Mouse (Mus musculus): ENCODE results near the gene Ror1.

Ror1 gene

DNA sequence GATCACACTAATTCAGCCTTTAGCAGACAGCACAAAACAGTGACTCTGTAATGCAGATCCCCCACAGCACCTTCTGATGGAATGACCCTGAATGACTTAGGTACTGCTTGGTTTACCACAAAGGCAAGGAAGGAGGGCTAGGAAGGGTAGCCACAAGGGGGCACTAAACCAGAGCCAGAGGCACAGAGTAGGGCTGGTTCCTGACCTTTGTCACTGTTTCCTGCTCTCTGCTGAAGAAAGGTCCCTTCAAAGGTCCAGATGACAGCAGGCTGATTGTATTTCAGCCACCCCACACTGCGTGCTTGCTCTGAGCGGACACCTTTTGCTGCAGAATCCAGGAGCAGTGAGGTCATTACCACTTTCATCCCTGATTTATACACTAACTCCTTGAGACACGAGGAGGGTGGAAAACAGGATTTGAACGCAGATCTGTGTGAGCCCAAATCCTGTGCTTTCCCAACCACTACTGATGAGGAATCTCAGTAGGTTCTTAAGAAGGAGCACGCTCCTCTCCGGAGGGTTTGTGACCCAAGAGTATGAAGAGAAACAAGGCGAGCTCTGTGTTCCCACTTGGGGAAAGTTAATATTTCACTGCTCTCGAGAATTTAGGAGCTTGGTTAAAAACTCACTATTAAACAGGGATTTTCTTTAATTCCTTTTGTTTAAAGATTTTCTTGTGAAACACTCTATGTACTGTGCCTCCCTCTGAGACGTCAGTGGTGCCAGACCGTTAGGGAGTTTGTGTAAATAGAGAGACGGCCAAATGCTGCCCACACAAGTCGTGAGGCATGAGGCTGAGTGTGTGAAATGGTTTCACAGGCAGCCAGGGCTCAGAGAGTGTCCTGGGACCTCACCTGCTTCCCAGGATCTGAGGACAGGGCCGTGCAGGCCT, 119.0 kb downstream of the Ror1 start:
- DNase-seq (ENCODE audit: low spot score), result no peak

DNA sequence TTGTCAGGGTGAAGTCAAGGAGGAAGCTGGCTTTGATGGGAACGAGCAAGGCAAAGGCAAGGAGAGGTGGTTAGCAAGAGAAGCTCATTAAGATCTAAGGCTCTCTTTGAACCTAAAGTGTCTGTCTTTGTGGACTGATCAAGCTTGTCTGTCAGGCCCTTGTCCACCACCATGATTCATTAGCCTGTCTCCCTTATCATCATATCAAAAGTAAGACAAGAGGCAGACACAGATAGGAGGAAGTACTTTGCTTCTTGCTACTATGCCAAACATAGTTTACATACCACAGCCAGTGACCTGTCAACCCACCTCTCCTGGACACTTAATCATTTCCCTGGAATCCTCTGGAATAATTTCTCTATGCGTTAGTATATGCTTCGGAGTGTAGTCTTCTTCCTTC, 121.0 kb downstream of the Ror1 start:
- DNase-seq (ENCODE audit: low spot score), result no peak

DNA sequence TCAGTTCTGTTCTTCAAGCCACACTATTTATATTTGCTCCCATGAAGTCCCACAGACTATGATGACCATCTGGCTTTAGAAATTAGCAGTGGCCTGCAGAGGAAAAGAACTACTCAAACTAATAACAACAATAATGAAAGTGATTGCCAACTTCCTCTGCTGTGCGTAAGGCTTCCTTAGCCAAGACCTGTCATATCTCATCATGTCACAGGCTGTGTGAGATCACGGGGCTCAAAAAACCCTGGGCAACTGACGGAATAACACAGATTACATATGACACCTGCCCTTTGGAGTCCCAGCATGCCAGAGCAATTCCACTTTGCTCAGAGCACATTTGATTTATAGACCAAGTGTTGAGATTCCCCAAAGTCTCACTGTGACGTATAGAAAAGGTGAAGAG, 123.4 kb downstream of the Ror1 start:
- no peak for DNase-seq (ENCODE audit: low spot score)

DNA sequence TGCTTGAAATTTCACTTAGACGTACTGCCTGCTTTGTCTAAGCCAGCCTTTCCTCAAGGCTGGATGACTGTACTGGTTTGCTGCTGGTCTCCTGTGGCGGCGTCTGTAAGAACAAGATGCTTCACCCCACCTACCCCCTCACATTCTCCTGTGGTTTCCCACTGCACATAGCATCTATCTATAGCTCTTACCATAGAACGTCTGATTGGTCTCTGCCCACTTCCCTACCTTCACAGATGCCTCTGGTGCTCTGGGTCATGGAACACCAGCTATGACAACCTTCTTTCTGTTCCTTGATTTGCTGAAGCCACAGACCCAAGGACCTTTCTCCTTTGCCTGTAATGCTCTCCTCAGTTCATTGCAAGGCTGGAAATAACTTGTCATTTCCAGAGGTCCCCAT, 124.0 kb downstream of the Ror1 start:
- DNase-seq (ENCODE audit: low spot score), result no peak

DNA sequence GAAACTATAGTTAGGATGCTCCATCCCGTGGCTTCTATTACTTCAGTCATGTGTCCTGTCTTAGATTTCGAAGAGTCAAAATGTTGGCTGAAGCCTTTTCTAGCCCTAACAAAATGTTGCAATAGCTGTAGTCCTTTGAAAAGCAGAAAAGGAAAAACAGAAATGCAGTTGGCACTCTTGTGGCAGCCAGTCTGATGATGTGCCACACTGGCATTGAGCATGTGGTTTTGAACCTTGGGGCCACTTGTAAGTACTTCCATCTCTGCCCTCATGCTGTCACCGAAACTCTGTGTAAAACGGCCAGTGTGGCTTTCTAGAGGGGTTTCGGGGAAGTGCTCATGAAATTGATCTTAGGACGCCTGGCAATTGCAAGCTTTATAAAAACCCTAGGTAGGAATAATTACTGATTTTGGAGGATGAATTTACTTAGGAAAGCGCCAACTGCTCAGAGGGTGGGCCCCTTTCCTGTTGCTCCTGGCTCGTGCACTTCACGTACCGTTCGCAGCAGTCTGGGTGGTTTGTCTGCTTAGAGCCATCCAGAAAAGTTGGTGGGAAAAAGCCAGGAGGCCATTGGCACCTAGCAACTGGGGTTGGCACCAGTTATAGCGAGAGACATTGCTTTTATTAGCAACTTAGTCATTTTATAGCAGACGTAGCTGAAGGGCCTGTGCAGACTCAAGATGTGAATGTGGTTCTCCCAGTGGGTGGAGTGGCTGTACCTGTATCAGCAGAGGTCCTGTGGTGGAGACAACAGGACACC, 126.6 kb downstream of the Ror1 start:
- no peak for DNase-seq (ENCODE audit: low spot score)

DNA sequence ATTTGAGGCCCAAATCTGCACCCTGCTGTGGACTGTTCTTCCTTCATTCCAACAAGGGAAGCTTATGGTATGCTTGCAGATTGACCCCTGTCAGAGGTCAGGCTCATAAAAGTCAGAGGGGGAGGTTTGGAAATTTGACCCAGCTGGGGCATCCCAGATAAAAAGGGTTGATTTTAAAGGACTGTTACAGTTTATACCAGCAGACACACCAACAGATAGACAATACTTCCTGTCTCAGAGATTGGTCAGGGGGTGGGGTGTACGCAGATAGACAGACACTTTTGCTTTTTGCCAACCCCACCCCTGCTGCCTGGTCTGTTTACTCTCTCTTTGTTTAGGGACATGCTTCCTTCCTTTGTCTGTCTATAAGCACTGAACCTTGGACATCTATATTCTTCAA, 127.9 kb downstream of the Ror1 start:
- DNase-seq (ENCODE audit: low spot score), result no peak

DNA sequence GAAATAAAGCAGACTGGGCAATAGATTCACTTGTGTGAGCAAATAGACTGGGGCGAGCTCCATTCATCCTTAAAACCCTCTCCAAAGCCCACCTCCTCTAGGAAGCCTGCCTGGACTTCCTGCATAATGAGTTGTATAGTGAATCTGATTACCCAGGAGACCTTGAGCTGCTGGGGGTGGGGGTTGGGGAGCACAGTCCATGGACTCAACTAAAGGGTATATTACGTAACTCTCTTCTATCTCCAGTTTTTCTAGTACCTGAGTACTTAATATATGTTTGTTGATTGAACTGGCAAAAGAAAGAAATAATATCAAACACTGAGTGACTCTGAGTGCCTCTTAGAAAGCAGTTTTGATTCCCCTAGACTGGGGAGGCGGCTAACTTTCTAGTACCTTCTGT, 128.4 kb downstream of the Ror1 start:
- no peak for DNase-seq (ENCODE audit: low spot score)

DNA sequence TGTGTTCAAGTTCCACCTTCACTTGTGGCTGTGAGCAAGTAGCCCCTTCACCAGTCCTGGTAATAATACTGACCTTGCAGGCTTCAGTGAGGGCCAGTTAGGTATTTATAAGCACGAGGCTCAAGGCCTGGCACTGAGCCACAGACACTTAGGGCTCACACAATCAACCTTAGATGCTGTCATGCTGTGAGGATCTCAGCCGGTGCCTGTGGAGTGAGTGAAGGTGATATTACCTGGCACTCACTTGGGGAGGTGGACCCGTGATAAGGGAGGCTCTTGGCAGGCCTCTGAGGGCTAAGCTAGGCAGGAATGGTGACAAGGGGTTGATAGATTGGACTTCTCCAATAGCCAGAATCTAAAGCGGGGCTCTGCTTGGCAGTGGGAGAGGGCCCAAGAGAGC, 131.0 kb downstream of the Ror1 start:
- DNase-seq (ENCODE audit: low spot score), result no peak

DNA sequence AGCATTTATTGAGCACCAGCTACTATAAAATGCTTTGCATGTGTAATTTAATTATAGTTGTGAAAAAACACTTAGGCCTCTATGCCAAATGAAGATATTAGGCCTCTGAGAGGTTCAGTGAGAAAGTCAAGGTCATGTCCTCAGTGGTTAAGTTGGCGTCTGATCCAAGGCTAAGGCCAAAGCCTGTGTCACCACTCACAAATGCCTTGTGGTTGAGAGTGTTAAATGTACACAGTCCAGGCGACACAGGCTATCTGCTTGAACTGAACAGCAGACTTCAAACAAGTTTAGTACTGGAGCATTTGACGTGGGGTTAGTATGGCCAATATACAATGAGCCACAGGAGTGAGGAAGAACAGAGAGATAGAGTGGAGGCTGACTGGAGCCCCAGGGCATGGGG, 132.5 kb downstream of the Ror1 start:
- no peak for DNase-seq (ENCODE audit: low spot score)

DNA sequence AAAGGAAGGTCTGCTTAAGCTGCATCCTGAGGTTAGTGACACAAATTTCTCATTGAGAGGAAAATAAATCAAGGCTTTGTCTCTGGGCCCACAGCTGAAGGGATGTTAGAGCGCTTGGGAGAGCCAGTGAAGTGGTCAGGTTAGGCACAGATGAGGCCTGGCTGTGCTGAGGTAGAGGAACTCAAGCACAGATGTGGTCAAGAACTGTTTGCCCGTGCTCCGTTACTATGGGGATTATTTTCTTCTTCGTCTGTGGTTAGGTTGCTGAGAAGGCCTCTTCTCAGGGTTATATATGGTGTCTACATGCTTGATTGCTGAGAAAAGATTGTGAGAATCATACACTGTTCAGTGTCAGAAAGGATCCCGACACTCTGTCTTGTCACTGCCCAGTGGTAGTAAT, 134.7 kb downstream of the Ror1 start:
- DNase-seq (ENCODE audit: low spot score), result no peak

DNA sequence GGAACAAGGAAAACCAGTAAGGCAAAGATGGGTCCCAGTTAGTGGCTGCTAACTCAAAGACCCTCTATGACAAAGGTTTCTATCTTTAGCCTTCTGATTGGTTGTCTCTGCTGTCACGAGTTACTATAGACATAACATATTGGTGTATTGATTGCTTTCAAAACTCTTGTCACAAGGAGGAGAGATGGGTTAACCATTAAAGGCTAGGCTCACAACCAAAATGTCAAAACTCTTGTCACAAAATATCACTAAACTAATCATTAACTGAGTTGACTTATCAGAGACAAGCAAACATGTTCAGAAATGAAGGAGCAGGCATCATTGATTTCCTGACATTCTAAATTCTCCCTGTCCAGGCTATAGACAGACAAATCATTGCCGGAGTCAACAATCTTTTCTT, 135.4 kb downstream of the Ror1 start:
- DNase-seq (ENCODE audit: low spot score), result no peak

DNA sequence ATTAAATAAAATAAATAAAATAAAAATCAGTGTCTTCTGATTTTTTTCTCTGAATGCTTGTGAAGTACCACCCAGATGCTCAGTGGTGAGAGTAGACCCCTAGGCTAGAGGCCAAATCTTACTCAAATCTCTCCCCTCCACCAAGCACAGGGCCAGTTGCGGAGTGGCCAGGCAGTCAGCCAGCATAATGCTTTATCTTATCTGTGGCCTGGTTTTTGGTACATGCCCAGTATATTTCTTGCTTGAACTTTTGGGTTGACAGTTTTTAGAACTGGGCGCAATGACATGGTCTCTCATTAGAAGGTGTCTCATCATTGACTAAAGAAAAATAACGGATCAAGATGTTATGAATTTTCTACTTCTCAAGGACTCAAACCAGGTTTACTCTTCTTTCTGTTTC, 136.3 kb downstream of the Ror1 start:
- no peak for DNase-seq (ENCODE audit: low spot score)

DNA sequence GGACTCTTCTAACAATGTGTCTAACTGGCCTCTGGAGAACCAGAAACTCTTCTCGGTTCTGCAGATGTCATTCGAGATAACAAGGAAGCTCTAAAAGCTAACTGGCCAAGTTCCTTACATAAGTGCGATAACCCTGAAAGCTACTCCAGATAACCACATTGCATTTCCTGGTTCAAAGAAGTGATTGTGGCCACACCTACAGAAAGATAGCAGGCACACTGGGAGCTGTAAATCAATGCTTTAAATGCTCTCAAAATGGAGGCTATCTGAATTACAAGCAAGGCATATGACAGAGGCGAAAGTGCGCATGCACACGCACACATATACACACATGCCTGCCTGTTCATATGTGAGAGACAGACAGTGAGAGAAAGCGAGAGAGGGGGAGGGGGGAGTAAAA, 136.9 kb downstream of the Ror1 start:
- DNase-seq (ENCODE audit: low spot score), result no peak

DNA sequence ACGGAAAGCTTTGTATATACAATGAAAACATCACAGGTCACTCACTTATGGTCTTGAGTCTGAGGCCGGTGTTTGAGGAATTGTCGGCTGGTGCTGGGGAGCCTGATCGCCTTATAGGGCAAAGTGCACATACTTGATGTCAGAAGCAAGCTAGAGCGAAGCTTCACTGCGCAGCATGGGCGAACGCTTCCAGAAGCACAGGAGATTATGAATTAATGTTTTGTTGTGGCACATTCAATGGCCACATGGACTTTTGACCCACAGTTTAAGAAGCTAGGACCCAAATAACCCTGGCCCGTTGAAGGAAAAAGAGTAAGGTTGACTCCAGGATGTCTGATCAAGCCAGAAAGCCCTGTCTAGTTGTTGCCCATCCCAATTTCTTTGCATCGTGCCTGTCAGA, 138.2 kb downstream of the Ror1 start:
- DNase-seq (ENCODE audit: low spot score), result no peak

DNA sequence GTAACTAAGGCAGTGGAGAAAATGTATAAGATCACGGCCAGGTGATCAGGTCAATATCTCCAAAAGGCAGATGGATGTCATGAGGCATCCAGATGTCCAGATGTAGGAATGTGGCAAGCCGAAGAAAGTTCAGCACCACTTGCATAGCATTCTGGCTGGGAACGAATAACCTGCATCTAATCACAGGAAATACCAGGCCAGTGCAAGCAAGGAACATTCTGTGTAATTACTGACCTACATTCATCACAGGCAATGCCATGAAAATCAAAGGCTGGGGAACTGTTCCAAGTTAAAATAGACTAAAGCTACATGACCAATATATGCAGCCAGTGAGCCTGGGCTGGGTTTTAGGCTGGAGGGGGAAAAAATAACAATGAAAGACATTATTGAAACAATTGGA, 140.7 kb downstream of the Ror1 start:
- no peak for DNase-seq (ENCODE audit: low spot score)

DNA sequence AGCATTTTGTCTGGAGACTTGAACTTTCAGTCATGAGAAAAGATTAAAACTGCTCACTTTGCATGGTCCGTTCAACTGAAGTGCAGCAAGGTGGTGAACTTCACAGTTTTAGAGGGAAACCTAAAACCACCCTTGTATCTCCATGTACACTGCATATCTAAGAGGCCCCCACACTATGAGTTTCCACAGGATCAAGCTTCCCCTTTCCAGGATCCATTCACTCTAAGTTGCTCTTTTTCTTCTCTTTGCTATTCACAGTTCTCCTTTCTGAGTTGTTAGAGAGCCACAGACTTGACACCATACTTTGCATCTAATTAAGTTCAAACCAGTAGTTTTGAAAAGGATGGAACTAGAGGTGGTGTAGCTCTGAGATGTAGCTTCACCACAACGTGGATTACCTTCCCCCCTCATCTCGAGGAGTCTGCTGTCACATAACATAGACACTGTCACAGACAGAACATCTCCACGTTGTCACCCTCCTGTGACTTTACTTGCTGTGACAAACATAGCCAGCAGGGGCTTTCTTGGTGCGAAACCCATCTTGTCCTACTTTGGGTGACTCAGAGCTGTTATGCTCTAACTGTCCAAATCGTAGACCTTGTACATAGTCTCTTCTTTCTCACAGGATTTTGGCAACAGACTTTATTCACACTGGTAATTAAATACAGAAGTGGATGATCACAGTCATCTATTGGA, 146.6 kb downstream of the Ror1 start:
- DNase-seq (ENCODE audit: low spot score), result no peak

DNA sequence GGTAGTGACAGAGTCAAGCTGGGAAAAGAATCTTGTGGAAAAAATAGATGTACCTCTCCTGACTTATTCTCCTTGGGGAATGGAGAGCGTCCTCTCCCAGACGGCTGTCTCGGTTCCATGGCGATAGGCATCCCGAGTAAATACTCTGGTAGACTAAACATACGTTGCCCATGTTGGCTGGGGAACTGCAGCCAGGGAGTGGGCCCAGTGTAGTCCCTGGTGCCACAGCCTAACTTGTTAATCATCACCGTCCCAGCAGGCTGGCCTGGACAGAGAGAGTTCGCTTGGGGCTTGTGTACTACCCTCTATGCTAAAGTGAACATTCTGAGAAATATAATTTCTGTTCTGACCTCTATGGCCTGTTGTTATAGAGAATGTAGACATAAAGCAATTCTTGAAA, 148.7 kb downstream of the Ror1 start:
- no peak for DNase-seq (ENCODE audit: low spot score)

DNA sequence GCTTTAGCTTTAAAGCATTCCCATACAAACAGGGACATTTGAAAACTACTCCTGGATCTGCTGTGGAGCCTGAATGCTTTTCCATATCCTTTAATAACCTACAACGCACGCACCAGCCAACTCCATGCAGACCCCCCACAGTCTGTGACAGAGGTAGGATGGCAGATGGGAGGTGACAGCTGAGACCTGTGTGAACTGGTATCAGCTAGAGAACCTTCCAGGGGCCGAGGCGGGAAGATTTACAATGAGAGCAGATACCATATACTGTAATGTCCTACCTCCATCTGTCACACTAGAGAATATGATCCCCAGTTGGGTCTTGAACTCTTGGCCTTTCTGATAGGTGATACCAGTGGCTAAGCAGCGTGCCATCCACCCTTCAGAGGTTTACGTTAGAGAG, 149.1 kb downstream of the Ror1 start:
- no peak for DNase-seq (ENCODE audit: low spot score)

DNA sequence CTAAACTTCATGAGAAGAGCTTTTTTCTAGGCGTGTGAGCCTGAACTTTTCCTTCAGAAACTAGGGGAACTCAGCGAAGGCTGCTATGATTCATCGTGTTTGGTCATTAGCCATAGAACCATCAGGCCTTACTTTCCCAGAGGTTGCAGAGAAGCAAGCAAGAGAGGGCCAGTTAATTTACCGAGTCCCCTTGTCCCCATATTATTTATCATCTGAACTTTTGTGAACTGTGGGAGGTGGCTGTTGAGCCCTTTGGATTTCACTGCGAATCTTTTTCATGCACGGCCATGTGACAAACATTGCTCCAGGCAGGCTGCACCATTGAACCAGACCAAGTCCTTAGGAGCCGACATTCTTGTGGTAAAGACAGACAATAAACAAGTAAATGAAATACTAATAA, 152.2 kb downstream of the Ror1 start:
- DNase-seq (ENCODE audit: low spot score), result no peak

DNA sequence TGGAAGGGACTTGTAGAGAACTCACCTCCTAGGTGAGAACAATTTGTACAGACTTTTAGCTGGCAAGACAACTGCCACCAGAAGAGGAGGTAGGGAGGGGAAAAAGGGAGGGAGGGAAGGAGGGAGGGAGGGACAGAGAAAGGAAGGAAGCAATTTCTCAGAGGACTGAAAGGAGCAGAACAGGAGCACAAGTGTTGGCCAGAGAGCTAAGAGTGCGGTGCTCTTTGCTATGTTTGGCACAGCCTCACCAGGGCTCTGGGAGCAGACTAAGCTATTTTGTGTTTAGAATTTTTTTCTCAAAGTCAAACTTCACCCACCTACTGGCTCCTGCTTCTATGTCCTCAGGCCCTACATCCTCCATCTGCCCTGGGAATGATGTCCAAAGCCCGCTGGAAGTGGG, 152.7 kb downstream of the Ror1 start:
- no peak for DNase-seq (ENCODE audit: low spot score)

DNA sequence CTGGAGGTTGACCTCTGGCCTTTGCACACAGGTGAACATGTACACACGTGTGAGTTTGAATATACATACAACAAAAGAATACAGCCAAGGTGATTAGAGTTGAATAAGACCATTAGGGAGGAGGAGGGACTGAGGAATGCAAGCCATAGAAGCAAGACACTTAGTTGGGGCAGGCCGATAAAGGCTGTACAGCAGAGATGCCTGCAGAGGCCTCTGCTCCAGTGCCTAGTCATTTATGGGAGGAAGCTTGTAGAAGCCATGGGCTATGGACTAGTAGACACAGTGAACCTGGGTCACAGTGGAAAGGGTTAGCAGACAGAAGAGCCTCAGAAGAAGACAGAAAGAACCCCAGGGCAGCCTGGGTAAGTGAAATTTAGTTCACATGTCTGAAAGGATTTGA, 155.7 kb downstream of the Ror1 start:
- DNase-seq (ENCODE audit: low spot score), result no peak

DNA sequence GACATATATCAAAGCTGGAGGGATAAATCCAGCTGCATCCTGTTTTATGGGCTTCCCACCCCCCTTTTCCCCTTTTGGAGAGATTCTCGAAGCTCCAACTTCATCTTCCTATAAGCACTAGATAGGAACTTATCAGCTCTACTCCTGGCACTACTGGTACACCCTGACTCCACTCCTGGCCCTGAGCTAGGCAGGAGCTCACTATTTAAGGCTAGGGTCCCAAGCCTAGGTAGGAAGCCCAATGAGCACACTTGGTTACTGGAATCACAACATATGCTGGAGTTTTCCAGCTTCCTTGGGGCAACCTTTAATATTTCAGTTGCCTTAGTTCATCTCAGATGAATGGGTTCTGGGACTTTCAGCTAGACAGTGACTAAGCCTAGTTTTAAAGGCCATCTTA, 156.5 kb downstream of the Ror1 start:
- DNase-seq (ENCODE audit: low spot score), result no peak

DNA sequence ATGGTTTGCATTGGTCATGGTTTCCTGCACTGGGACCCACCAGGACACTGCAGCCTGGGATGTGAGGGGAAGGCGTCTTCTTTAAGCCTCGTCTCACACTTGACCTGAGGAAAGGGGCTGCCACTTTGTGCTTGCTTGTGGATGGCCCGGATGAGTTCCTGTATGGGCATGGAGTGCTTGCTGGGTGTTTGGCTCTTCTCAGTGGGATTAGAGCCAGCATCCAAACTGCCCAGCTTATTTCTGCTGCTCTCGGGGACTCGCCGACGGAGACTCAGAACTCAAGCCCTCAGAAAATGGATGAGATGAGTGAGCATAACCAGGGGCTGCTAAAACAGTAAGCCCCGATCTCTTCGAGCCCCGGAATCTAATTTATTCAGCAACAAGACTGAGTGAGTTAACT, 157.1 kb downstream of the Ror1 start:
- no peak for DNase-seq (ENCODE audit: low spot score)
